Mouse (Mus musculus) cerebellum, adult 2 months (tissue): ENCODE results near the gene Ctf2.

Experiments used
- CTCF ChIP-seq: fragments of 200-500 bp; IDR thresholded peaks from 2 replicates; pipeline ENCODE4 v1.5.1; 2011; ENCODE audit warnings: low read depth, mild to moderate bottlenecking, control low read depth, low read length, moderate library complexity, borderline replicate concordance; ENCODE audit not compliant: insufficient read depth
- POLR2A ChIP-seq: fragments of 200-500 bp; IDR thresholded peaks from 2 replicates; pipeline ENCODE4 v1.6.1; 2011; ENCODE audit warnings: low read length, control low read depth, borderline replicate concordance; ENCODE audit not compliant: insufficient read depth

GRCm38 (mm10) chr7:127672776-127673175 is 59.2 kb downstream of the Ctf2 start:
- TF ChIP-seq POLR2A (no peak), CTCF (no peak)
